In genomic region chr12:99009430-99009829, GRCm38 (mm10) we compare ENCODE assay signal across 25 mouse cellular contexts.
A peak's percentile ranks its signal among the peaks of the same experiment; 100 is the strongest.
DNase-seq lines count a peak whose midpoint lies in the region; ATAC-seq and TF ChIP-seq lines count a peak whose summit lies in the region.
"Had no signal": no experiment of that assay in that cellular context is flagged by ENCODE, and none has a peak within 500 bp of the region (broad histone marks: within the 10 kb centered on the region; RNA-seq: fewer than 3 reads in every experiment).

No protein-coding gene starts in this region.

- ATAC-seq in forebrain, embryonic 12.5 days (ENCODE audit: low FRiP score): no peak
- ATAC-seq in forebrain, embryonic 16.5 days: no peak
- no peak for ATAC-seq in forebrain, embryonic 14.5 days
- no peak for ATAC-seq in midbrain, embryonic 15.5 days (replicated peaks)
- ATAC-seq: inflammation-experienced regulatory T-cells, adult 6 months had no signal

- no peaks in the 10 kb centered on the region for H3K9me3 ChIP-seq in forebrain, embryonic 12.5 days
- H3K9me3 ChIP-seq in forebrain, embryonic 16.5 days (ENCODE audit: control insufficient read depth, low read length): no peaks in the 10 kb centered on the region; the same call in 1 of the 2 replicates
- no peaks in the 10 kb centered on the region for H3K9me3 ChIP-seq in forebrain, embryonic 14.5 days (replicated peaks; ENCODE audit: control insufficient read depth, low read length)
- no peaks in the 10 kb centered on the region for H3K9me3 ChIP-seq in midbrain, embryonic 15.5 days
- H3K9me3 ChIP-seq: embryonic facial prominence, embryonic 10.5 days; G1E; heart, embryonic 10.5 days; limb, embryonic 15.5 days; neural tube, embryonic 13.5 days had no signal

- TF ChIP-seq CTCF in brain, embryonic 14.5 days (IDR thresholded peaks at IDR 0.05; ENCODE audit: borderline replicate concordance, extremely low read depth, insufficient read depth, insufficient read length): no peak

- no peaks in the 10 kb centered on the region for H3K36me3 ChIP-seq in forebrain, embryonic 12.5 days (replicated peaks)
- no peaks in the 10 kb centered on the region for H3K36me3 ChIP-seq in forebrain, embryonic 16.5 days (ENCODE audit: control insufficient read depth, insufficient read depth)
- no peaks in the 10 kb centered on the region for H3K36me3 ChIP-seq in forebrain, embryonic 14.5 days (ENCODE audit: control insufficient read depth, insufficient read depth, low read length)
- no peaks in the 10 kb centered on the region for H3K36me3 ChIP-seq in midbrain, embryonic 15.5 days (replicated peaks)
- H3K36me3 ChIP-seq: embryonic facial prominence, embryonic 10.5 days; G1E; heart, embryonic 10.5 days; limb, embryonic 15.5 days; neural tube, embryonic 13.5 days had no signal

- H3K27me3 ChIP-seq in forebrain, embryonic 12.5 days: no peaks in the 10 kb centered on the region
- no peaks in the 10 kb centered on the region for H3K27me3 ChIP-seq in forebrain, embryonic 16.5 days (replicated peaks; ENCODE audit: control insufficient read depth, insufficient read depth, low read length)
- no peaks in the 10 kb centered on the region for H3K27me3 ChIP-seq in forebrain, embryonic 14.5 days (replicated peaks; ENCODE audit: control insufficient read depth, insufficient read depth, low read length)
- no peaks in the 10 kb centered on the region for H3K27me3 ChIP-seq in midbrain, embryonic 15.5 days (replicated peaks)
- H3K27me3 ChIP-seq: limb, embryonic 15.5 days; neural tube, embryonic 13.5 days had no signal

- peaks cover 33% of the 10 kb centered on the region for H3K4me1 ChIP-seq in forebrain, embryonic 12.5 days
- peaks cover 22% of the 10 kb centered on the region for H3K4me1 ChIP-seq in forebrain, embryonic 16.5 days (replicated peaks; ENCODE audit: control insufficient read depth, insufficient read depth, low read length)
- peaks cover 26% of the 10 kb centered on the region for H3K4me1 ChIP-seq in forebrain, embryonic 14.5 days (ENCODE audit: control insufficient read depth, insufficient read depth, low read length)
- peaks cover 34% of the 10 kb centered on the region for H3K4me1 ChIP-seq in midbrain, embryonic 15.5 days
- H3K4me1 ChIP-seq: heart, embryonic 10.5 days had no signal

- peak overlapping the region; percentile 87 for H3K27ac ChIP-seq in forebrain, embryonic 12.5 days
- no peak overlapping the region for H3K27ac ChIP-seq in forebrain, embryonic 16.5 days (ENCODE audit: low read length)
- H3K27ac ChIP-seq in forebrain, embryonic 14.5 days (ENCODE audit: low read depth, low read length): no peak overlapping the region
- 0 out of 2 replicates have a peak overlapping the region, but pooled peaks have one; percentile 79 for H3K27ac ChIP-seq in midbrain, embryonic 15.5 days
- H3K27ac ChIP-seq: heart, embryonic 10.5 days; limb, embryonic 15.5 days; liver, embryonic 14.5 days; neural tube, embryonic 13.5 days had no signal

- no peak overlapping the region for H3K9ac ChIP-seq in forebrain, embryonic 12.5 days
- no peak overlapping the region for H3K9ac ChIP-seq in forebrain, embryonic 16.5 days (replicated peaks; ENCODE audit: low read depth, low read length)
- H3K9ac ChIP-seq in forebrain, embryonic 14.5 days (ENCODE audit: low read length): no peak overlapping the region
- no peak overlapping the region for H3K9ac ChIP-seq in midbrain, embryonic 15.5 days
- H3K9ac ChIP-seq: limb, embryonic 15.5 days; liver, embryonic 14.5 days; lung, embryonic 14.5 days; neural tube, embryonic 13.5 days had no signal

- no peak overlapping the region for H3K4me2 ChIP-seq in forebrain, embryonic 12.5 days
- no peak overlapping the region for H3K4me2 ChIP-seq in forebrain, embryonic 16.5 days (ENCODE audit: low read length)
- no peak overlapping the region for H3K4me2 ChIP-seq in forebrain, embryonic 14.5 days (ENCODE audit: low read length)
- no peak overlapping the region for H3K4me2 ChIP-seq in midbrain, embryonic 15.5 days
- H3K4me2 ChIP-seq: limb, embryonic 15.5 days; lung, embryonic 14.5 days; neural tube, embryonic 13.5 days had no signal

- peak; percentile 87 for DNase-seq in brain, embryonic 14.5 days (ENCODE audit: low read depth)
- peak; percentile 60 for DNase-seq in forebrain, embryonic 14.5 days (ENCODE audit: low spot score)
- no peak for DNase-seq in kidney, postnatal 25 days
- no peak for DNase-seq in lung, postnatal 25 days (ENCODE audit: low spot score)
- DNase-seq in spleen, adult 12 weeks (ENCODE audit: low spot score): no peak
- DNase-seq: adrenal gland, adult 2 months; cerebellum, adult 18-20 months; cerebellum, postnatal 25 days; heart, postnatal 4 days; kidney, adult 18-20 months; left cerebral cortex, postnatal 4 days; lung, embryonic 14.5 days; lung, postnatal 36 days; right cerebral cortex, postnatal 14 days had no signal

- 8% methylated on average over 4 of the region's 4 CpGs for WGBS in forebrain, embryonic 12.5 days
- WGBS in forebrain, embryonic 16.5 days: 7% methylated on average over 4 of the region's 4 CpGs
- 11% methylated on average over 4 of the region's 4 CpGs for WGBS in forebrain, embryonic 14.5 days
- WGBS in midbrain, embryonic 15.5 days: 21% methylated on average over 4 of the region's 4 CpGs

- no peak overlapping the region for H3K4me3 ChIP-seq in forebrain, embryonic 12.5 days (replicated peaks)
- H3K4me3 ChIP-seq in forebrain, embryonic 16.5 days (replicated peaks; ENCODE audit: low read length): no peak overlapping the region
- H3K4me3 ChIP-seq in forebrain, embryonic 14.5 days (ENCODE audit: low read depth, low read length): no peak overlapping the region
- H3K4me3 ChIP-seq in midbrain, embryonic 15.5 days: no peak overlapping the region
- H3K4me3 ChIP-seq: embryonic facial prominence, embryonic 10.5 days; heart, embryonic 10.5 days; limb, embryonic 15.5 days; myocyte; neural tube, embryonic 13.5 days had no signal

- TF ChIP-seq POLR2A in brain, embryonic 14.5 days (IDR thresholded peaks at IDR 0.05; ENCODE audit: borderline replicate concordance, extremely low read depth, insufficient read depth, insufficient read length, poor library complexity, severe bottlenecking): no peak

Comparison
In these comparisons a context has a peak if more than half of its experiments do, and no peak if none do; other contexts are left out.
1. H3K27ac ChIP-seq: peak in forebrain, embryonic 12.5 days (single experiment) and midbrain, embryonic 15.5 days (single experiment); none in forebrain, embryonic 16.5 days (single experiment) and forebrain, embryonic 14.5 days (single experiment).
2. DNase-seq: peak in brain, embryonic 14.5 days (single experiment) and forebrain, embryonic 14.5 days (single experiment); none in kidney, postnatal 25 days (0 of 2), lung, postnatal 25 days (single experiment) and spleen, adult 12 weeks (single experiment).